Mouse (Mus musculus) erythroblast, embryonic 14.5 days (primary cell): ENCODE measurements around the gene Aars2. TPM values are rescaled to one million over a fixed set of nuclear protein-coding genes. Genes with fewer than 3 reads are reported as not detected.

Experiments
- H3K27me3 ChIP-seq: 2 replicates; pipeline ENCODE4 v1.6.1; 2012; ENCODE audit warnings: inconsistent platforms; ENCODE audit not compliant: control insufficient read depth
- H3K36me3 ChIP-seq: 2 replicates; pipeline ENCODE4 v1.6.1; 2012; ENCODE audit warnings: mild to moderate bottlenecking, inconsistent platforms; ENCODE audit not compliant: control insufficient read depth
- H3K4me1 ChIP-seq: 2 replicates; pipeline ENCODE4 v1.6.1; 2012; ENCODE audit warnings: inconsistent platforms; ENCODE audit not compliant: control insufficient read depth
- H3K4me3 ChIP-seq: replicated peaks from 2 replicates; pipeline ENCODE3; 2012; ENCODE audit warnings: moderate library complexity, mild to moderate bottlenecking, inconsistent platforms
- H3K9me3 ChIP-seq: 2 replicates; pipeline ENCODE4 v1.6.1; 2012; ENCODE audit warnings: low read length, inconsistent platforms, mixed read lengths; ENCODE audit not compliant: control insufficient read depth
- GATA1 ChIP-seq: IDR thresholded peaks from 2 replicates; pipeline ENCODE4 v1.6.1; 2012; ENCODE audit warnings: low read length, inconsistent platforms, mixed read lengths
- TAL1 ChIP-seq: IDR thresholded peaks from 3 replicates; pipeline ENCODE4 v1.6.1; 2012; ENCODE audit warnings: low read length, inconsistent platforms, mixed read lengths
- polyA plus RNA-seq: library from polyadenylated mRNA; stranded (reverse); fragments of >175 nt; gene quantifications from 2 replicates; pipeline ENCODE4 v1.2.3, GENCODE M21; 2012

Aars2 gene
- polyA plus RNA-seq, 1 experiment: 1.7 TPM

DNA sequence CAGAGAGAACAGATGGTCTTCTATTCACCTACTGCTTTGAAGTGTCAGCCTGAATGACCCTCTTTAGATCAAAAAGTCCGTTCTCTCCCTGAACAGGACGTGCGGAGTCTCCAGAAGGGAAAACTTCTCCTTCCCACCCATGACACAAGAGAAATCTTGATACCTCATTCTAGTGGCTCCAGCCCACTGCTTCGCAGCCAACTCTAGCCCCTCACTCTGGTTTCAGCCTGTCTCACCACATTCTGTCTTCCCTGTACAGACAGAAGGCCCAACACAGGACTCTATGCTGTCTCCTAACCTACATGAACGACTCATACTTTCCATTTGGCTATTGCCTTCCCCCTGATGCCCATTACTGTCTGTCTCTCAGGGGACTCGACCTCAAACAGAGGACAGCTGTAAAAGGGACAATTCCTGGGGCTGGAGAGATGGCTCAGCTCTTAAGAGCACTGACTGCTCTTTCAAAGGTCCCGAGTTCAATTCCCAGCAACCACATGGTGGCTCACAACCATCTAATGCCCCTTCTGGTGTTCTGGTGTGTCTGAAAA, 44.7 kb downstream of the Aars2 start:
- TF ChIP-seq TAL1 (no peak), GATA1 (no peak)
- Histone ChIP-seq H3K27me3 (peaks cover 91% of the 10 kb centered on the region), H3K36me3 (no peaks in the 10 kb centered on the region), H3K4me1 (peaks cover 13% of the 10 kb centered on the region), H3K4me3 (no peak overlapping the region), H3K9me3 (peaks cover 2% of the 10 kb centered on the region; the same call in 1 of the 2 replicates)

DNA sequence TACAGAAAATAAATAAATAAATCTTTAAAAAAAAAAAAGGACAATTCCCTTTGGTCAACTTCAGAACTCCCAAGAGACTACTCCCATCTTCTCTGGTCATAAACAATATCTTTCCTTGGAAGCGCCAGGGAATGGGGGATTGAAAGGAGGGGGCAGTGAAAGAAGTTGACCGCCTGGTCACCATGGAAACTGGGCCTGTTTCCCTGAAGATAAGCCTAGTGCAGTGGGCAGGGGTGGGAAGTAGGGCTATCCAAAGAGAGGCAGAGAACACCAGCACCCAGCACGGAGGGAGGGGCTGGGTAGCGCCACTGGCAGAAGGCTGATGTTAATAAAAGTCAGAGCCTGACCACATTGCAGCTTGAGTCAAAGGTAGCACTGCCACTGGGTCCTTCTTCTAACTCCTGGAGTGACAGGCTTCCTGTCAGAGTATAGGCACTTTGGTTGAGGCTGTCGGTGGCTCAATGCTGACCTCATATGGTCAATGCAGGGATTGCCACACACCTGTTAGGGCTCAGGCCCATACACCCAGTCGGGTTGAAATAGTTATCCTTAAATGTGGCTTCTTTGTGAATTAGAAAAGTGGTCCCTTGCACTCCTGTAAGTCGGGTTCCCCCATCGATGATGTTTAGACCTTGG, 45.3 kb downstream of the Aars2 start:
- no peak for TF ChIP-seq GATA1
- Histone ChIP-seq H3K27me3 (peaks cover 91% of the 10 kb centered on the region), H3K4me3 (no peak overlapping the region), H3K36me3 (no peaks in the 10 kb centered on the region), H3K4me1 (peaks cover 14% of the 10 kb centered on the region), H3K9me3 (peaks cover 2% of the 10 kb centered on the region; the same call in 1 of the 2 replicates)

DNA sequence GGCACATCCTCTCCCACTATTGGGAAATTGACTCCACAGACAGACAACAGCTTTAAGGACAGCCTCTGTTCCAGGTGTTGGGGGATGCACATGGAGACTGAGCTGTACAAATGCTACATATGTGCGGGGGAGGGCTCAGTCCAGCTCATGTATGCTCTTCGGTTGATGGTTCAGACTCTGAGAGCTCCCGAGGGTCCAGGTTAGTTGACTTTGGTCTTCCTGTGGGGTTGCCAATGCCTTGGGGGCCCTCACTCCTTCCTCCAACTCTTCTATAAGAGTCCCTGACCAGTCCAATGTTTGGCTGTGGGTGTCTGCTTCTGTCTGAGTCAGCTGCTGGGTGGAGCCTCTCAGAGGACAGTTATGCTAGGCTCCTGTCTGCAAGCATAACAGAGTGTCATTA, 46.4 kb downstream of the Aars2 start:
- no peak overlapping the region for H3K4me3 ChIP-seq
- peaks cover 2% of the 10 kb centered on the region; the same call in 1 of the 2 replicates for H3K9me3 ChIP-seq
- peaks cover 14% of the 10 kb centered on the region for H3K4me1 ChIP-seq
- TF ChIP-seq GATA1 (no peak), TAL1 (no peak)
- no peaks in the 10 kb centered on the region for H3K36me3 ChIP-seq
- peaks cover 91% of the 10 kb centered on the region for H3K27me3 ChIP-seq

DNA sequence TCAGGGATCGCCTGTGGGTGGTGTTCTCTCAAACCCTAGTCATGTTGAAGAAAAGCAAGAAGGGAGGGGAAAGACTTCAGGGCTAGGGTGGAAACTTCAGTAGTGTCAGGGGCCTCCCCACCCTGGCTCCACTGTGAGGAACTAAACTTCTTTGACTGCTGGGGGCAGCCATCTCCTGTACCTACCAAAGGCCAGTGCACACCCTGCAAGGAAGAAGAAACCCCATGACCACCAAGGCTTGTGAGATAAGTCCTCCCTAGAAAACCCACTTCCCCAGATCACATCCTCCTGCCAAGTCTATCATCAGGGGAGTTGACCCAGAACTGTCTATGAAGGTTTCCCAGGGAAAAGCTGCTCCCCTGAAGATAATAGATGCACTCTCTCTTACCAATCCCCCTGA, 47.8 kb downstream of the Aars2 start:
- TF ChIP-seq GATA1: no peak
- no peak for TF ChIP-seq TAL1
- H3K4me1 ChIP-seq: peaks cover 14% of the 10 kb centered on the region
- peaks cover 84% of the 10 kb centered on the region for H3K27me3 ChIP-seq
- no peaks in the 10 kb centered on the region; the same call in 1 of the 2 replicates for H3K9me3 ChIP-seq
- no peak overlapping the region for H3K4me3 ChIP-seq
- no peaks in the 10 kb centered on the region for H3K36me3 ChIP-seq

DNA sequence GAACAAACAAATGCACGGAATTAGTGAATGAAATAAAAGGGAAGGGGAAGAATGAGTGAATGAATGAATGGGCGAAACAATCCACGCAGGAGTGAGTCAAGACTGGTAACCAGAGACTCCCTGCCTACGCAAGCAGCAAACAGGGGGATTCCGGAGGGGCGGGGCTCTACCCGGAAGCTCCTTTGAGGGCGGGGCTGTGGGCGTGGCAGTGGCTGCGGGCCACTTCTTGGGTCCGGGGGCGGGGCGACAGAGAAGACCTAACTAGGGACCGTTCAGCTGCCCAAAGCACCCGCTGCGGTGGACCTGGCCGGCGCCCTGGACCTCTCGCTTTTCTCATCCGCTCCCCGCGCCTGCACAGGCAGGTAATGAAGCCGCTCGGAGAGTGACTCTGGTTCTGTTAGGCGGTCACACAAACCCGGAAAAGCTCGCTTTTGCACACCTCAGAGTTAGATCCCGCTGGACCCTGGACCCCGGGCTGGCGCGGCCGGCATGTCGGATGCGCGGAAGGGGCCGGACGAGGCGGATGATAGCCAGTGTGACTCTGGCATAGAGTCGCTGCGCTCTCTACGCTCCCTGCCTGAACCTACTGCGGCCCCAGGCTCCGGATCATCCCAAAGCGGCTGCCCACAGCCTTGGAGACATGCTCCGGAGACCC, 48.9 kb downstream of the Aars2 start, which contains the start of gene Nfkbie:
Gene Nfkbie (plus strand): TSS at position 252 of the 655 bp plus-strand sequence.
- Histone ChIP-seq H3K4me3 (peak within 1 kb of the TSS; percentile 64), H3K27me3 (peaks cover 76% of the 10 kb centered on the region), H3K4me1 (peaks cover 14% of the 10 kb centered on the region), H3K9me3 (no peaks in the 10 kb centered on the region), H3K36me3 (no peaks in the 10 kb centered on the region)
- TF ChIP-seq GATA1 (no peak), TAL1 (no peak)

DNA sequence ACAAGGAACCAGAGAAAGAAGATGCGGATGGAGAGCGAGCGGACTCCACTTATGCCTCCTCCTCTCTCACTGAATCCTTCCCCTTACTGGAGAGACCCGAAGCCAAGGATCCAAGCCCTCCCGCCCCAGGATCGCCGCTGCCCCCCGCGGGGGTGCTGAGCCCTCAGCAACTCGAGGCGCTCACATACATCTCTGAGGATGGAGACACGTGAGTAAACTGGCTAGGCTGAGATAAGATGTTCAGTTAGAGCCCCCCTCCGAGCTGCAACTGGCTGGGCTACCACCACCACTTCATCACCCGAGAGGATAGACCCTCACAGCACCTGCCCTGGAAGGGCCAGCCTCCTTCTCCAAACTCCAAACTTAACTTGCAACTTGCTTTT, 49.5 kb downstream of the Aars2 start:
- Histone ChIP-seq H3K4me1 (peaks cover 14% of the 10 kb centered on the region), H3K9me3 (no peaks in the 10 kb centered on the region), H3K4me3 (peak overlapping the region; percentile 64), H3K36me3 (no peaks in the 10 kb centered on the region), H3K27me3 (peaks cover 71% of the 10 kb centered on the region)
- no peak for TF ChIP-seq GATA1
- no peak for TF ChIP-seq TAL1

DNA sequence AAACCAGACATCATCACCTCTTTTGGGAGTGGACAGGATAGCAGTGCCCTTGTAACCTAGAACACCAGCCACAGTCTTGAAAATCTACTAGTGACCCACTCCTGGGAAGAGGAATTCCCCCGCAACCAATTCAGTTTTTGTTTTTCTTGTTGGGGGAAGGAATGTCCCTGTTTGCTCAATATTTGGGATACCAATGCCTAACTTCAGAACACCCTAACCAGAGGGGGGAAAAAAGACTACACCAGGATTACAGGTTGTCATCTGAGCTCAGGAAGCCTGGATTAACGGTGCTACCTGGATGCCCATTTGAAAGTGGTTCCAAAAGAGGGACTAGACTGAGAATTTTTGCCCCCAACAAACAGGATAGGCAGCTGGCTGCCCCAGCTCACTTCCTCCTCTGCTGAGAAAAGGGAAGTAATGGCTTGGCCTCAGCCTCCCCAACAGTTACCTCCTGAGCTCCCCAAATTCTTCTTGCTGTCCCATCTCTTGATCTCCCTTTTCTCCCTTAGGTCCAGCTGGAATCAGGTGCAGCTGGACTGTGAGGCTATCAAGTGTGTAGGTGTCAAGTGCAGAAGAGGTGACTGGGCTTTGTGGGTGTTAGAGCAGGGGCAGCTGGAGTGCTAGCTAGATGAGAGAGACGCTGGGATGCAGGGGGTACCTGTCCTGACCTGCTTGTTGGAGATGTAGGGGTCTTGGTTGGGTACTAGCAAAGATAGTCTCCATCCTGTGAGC, 50.0 kb downstream of the Aars2 start:
- H3K4me3 ChIP-seq: peak overlapping the region; percentile 64
- H3K9me3 ChIP-seq: no peaks in the 10 kb centered on the region
- H3K36me3 ChIP-seq: no peaks in the 10 kb centered on the region
- H3K4me1 ChIP-seq: peaks cover 14% of the 10 kb centered on the region
- no peak for TF ChIP-seq TAL1
- no peak for TF ChIP-seq GATA1
- H3K27me3 ChIP-seq: peaks cover 65% of the 10 kb centered on the region

DNA sequence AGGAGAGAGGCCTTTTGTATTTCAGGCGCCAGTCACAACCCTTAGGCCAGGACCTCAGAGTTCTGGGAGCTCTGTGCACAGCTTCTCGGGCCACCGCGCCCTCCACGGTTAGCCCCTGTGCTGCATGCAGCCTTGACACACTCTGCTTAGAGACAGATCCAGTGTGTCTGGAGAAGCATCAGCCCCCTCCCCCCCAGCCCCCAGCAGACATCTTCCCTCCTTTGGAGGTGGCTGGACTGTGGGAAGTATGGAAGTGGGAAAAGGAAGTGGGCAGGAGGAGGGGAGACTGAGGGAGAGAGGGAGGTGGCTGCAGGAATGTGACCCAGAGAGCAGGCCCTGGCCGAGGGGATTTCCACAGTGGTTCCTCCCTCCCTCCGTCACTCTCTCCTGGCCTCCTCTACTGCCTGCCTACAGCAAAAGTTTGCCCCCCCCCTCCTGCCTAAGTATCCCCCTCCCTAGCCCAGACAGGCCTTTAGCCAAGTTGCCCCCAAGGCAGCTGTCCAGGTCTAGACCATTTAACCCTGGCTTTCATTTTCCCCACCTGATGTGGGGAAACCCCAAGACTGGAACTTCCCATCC, 50.7 kb downstream of the Aars2 start:
- Histone ChIP-seq H3K27me3 (peaks cover 60% of the 10 kb centered on the region), H3K4me3 (no peak overlapping the region)
- TF ChIP-seq GATA1 (no peak), TAL1 (no peak)

More for the DNA sequence above, 50.7 kb downstream of the Aars2 start:
- no peaks in the 10 kb centered on the region for H3K36me3 ChIP-seq
- peaks cover 11% of the 10 kb centered on the region for H3K4me1 ChIP-seq
- H3K9me3 ChIP-seq: no peaks in the 10 kb centered on the region
